12 mouse cellular contexts compared by ENCODE assay signal in the genomic region with DNA sequence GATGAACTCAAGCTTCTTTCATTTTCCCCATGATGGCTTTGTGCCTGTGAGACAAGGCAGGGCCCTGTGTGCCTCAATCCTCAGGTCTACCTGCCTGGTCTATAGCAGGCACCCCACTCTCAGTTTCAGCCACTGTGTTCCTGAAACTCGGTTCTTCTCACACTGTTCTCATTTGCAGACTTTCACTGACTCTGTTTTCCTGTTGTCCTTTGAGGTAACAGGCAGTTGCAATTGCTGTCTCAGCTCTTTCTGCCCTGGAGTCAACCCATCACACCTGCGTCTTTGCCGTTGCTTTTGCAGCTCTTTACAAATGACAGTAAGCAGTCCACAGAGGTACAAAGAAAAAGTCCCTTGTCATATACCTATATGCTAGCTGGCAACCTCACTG. TPM values are rescaled to one million over a fixed set of nuclear protein-coding genes. Genes with fewer than 3 reads are reported as not detected.
DNase-seq lines count a peak whose midpoint lies in the region; ATAC-seq lines count a peak whose summit lies in the region.
"Had no signal": no experiment of that assay in that cellular context is flagged by ENCODE, and none has a peak within 500 bp of the region (broad histone marks: within the 10 kb centered on the region; RNA-seq: fewer than 3 reads in every experiment).

No protein-coding gene starts in this region.

- no peaks in the 10 kb centered on the region for H3K27me3 ChIP-seq in kidney, embryonic 16.5 days (ENCODE audit: insufficient read depth, low read length)
- H3K27me3 ChIP-seq: liver, embryonic 15.5 days had no signal

- H3K27ac ChIP-seq in kidney, embryonic 16.5 days (ENCODE audit: low read length), result peak overlapping the region; percentile 87
- H3K27ac ChIP-seq: liver, embryonic 15.5 days had no signal

- no peak for ATAC-seq in kidney, embryonic 16.5 days (ENCODE audit: low FRiP score, low TSS enrichment)
- ATAC-seq in activated CD4-positive, CD25-positive, alpha-beta regulatory T cell, adult 4 months, result peak; percentile 15

- DNase-seq in kidney, postnatal 4 days, result no peak
- DNase-seq in induced T-regulatory cell, adult 2 months (ENCODE audit: low read depth), result peak; percentile 49
- DNase-seq in thymus, postnatal 14 days, result peak; percentile 68
- DNase-seq in cerebellum, postnatal 36 days, result no peak
- DNase-seq in spleen, adult 18-20 months, result no peak
- DNase-seq: adrenal gland, adult 2 months; cerebellum, postnatal 10 days; left cerebral cortex, postnatal 4 days; lung, postnatal 4 days had no signal

- H3K4me2 ChIP-seq in kidney, embryonic 16.5 days (replicated peaks; ENCODE audit: low read depth, low read length), result no peak overlapping the region
- H3K4me2 ChIP-seq: liver, embryonic 15.5 days had no signal

- no peaks in the 10 kb centered on the region for H3K36me3 ChIP-seq in kidney, embryonic 16.5 days (ENCODE audit: insufficient read depth, low read length)
- H3K36me3 ChIP-seq: liver, embryonic 15.5 days had no signal

- no peaks in the 10 kb centered on the region for H3K9me3 ChIP-seq in kidney, embryonic 16.5 days (ENCODE audit: low read length)
- H3K9me3 ChIP-seq: liver, embryonic 15.5 days had no signal

- peaks cover 44% of the 10 kb centered on the region for H3K4me1 ChIP-seq in kidney, embryonic 16.5 days (ENCODE audit: insufficient read depth, low read length)

- H3K4me3 ChIP-seq in kidney, embryonic 16.5 days (ENCODE audit: low read length), result no peak overlapping the region
- H3K4me3 ChIP-seq: liver, embryonic 15.5 days had no signal

- WGBS in kidney, embryonic 16.5 days, result 51% methylated on average over 3 of the region's 3 CpGs

- H3K9ac ChIP-seq in kidney, embryonic 16.5 days (replicated peaks; ENCODE audit: low read length), result no peak overlapping the region
- H3K9ac ChIP-seq: liver, embryonic 15.5 days had no signal

RNA-seq across cellular contexts. Expression of a gene that starts 26.7 kb away (rescaled TPM):
- polyA plus RNA-seq in kidney, embryonic 16.5 days (2015; fragmentation: Nextera tagmentation; extraction: Ambion mirVana), result 16.9 and 19.2 TPM in 2 replicates
- polyA plus RNA-seq in activated CD4-positive, CD25-positive, alpha-beta regulatory T cell, adult 4 months (2017; shearing (Covaris generic)), result 10 to 100 TPM; 20.9 to 21.9 TPM

Comparison
In these comparisons a context has a peak if more than half of its experiments do, and no peak if none do; other contexts are left out.
1. DNase-seq: peak in induced T-regulatory cell, adult 2 months (single experiment) and thymus, postnatal 14 days (single experiment); none in kidney, postnatal 4 days (0 of 2), cerebellum, postnatal 36 days (0 of 2) and spleen, adult 18-20 months (0 of 2).